Mouse (Mus musculus) urinary bladder, postnatal 25 days (tissue): Measurements from ENCODE around the gene Olfr904.
"Not testable (repeated sequence)": the region's sequence is repeated elsewhere in the genome, so short reads cannot be mapped to it uniquely, and the experiment has no call there.

Experiments
- DNase-seq: peaks from one replicate; pipeline ENCODE4 v3.0.0; 2022; ENCODE audit warnings: low spot score

Gene Olfr904

DNA sequence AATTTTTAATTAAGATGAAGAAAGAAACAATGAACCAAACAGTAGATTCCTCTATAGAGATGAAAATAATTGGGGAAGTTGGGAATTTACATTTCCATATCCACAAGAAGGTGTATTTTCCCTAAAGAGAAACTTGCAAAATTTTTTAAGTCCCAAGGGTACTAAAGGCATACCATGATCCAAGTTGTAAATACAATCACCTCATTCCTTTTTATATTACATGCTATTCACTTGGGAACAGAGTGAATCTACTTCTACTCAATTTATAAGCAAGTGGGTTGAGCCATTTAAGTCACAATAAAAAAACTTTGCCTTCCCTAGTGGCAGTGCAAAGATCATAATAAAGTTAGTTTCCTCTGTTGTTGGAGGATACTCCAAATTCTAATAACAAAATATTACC lies at the start of gene Olfr904:
Gene Olfr904, plus strand, starts transcription at position 301 of the 400 bp plus-strand sequence.
- no peak for DNase-seq

- not testable (repeated sequence) for DNase-seq
Observed at GRCm38 (mm10) chr9:38413502-38413901, 49.4 kb upstream of the Olfr904 start.

DNA sequence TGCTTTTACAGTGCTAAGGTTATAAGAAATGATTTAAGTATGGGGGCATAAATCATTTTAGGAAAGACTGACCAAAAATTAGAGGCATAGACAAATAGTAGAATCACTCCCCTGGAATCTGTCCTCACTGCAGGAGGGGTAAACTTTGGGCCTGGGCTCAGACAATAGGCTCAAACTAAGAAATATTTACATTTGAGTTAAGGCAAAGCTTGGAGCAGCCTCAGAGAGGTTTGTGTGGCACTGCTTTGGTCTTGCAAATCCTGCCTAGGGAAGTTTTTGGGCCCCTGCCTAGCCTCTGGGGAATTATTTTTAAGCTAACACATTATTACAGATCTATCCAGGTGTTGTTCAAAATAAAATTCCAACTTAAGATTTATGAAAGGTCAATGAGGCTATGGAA lies 39.1 kb upstream of the Olfr904 start:
- no peak for DNase-seq

DNA sequence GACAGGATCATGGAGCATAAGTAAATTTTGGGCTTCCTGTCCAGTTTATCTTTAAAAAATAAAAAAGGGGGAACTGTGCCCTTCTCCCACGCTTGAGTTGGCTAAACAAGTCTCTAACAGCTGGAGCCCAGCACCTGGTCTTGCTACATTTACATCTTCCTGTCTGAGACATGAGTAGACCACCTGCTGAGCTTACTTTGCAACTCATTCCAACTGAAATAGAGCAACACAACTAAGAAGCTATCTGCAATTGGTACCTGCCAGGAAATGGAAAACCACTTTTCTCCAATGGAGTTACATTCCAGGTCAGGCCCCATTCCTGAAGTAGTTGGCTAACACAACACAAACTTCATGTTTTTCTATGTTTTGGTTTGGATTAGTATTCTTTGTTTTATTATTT lies 35.9 kb upstream of the Olfr904 start:
- no peak for DNase-seq

GRCm38 (mm10) chr9:38429155-38429554 lies 33.8 kb upstream of the Olfr904 start, which contains the start of gene Olfr901:
Olfr901 (plus strand) TSS chr9:38429455.
- DNase-seq = no peak

DNA sequence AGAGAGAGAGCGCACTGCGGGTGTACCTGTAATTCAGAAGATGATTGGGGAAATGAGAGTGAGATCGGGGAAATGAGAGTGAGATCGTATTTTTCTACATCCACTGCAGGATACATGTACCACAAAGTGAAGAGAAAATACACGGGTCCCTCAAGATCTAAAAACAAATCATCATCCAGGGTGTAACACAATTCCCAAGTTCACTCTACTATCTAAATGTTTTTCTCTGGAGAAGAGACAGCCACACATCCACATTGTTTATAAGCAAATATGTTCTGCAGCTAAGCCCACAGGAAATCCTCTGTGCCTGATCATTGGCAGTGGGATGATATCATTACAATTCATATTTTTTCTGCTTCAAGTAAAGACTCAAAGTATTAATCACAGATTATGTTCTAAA lies 15.6 kb upstream of the Olfr904 start, which contains the start of gene Olfr902:
Gene Olfr902, plus strand, starts transcription at position 301 of the 400 bp plus-strand sequence.
- DNase-seq = no peak

DNA sequence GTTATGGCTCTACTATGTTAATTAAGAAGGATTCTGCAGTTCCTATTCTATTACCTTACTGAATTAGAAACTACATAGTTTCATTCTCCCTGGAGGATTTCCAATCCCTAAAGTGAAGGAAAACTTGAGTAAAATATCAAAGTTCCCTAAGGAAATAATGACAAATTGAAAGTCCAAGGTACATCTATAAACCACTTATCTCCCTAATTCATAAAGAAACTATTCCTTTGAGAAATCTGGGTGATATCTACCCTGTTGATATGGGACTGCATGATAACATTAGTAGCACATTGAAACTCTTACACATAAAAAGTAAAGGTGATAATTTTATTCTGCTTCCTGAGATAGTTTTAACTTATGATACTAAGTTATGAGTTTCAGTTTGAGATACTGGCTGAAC lies 7.9 kb downstream of the Olfr904 start, which contains the start of gene Olfr905:
Gene Olfr905, plus strand, starts transcription at position 301 of the 400 bp plus-strand sequence.
- DNase-seq = no peak

DNA sequence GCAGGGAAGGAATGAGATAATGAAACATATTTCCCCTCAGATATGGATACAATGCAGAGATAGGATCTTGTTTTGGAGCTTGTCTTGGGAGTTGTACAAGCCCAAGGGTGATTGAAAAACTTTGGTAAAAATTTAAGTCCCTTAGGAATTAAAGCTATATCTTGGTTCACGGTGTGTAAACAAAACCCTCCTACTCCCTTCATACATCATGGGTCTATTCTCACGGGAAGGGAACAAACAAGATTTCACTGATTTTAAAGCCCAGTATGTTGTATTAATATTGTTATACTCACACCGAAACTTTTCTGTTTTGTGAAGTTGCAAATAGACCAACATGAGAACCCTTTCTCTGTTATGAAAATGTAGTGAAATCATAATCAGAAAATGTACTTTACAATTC lies 23.8 kb downstream of the Olfr904 start, which contains the start of gene Olfr906:
Gene Olfr906, plus strand, starts transcription at position 301 of the 400 bp plus-strand sequence.
- DNase-seq = no peak

DNA sequence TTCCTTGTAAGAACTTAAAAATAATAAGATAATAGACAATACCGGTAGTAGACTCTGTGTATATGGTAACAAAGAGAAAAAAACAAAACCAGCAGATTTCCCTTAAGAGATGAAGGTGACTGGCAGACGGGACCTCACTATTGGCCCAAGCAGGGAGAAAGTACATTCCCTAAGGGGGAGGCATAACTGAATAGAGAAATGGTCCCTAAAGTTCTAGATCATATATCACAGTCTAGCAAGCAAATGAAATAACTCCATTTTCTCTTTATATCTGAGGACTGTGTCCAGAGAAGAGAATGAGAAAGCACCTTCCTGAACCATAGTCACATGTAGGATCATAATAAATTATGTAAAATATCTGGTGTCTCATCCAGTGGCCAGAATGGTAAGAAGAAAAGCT lies 32.6 kb downstream of the Olfr904 start, which contains the start of gene Olfr907:
Gene Olfr907, plus strand, starts transcription at position 301 of the 400 bp plus-strand sequence.
- DNase-seq = no peak

DNA sequence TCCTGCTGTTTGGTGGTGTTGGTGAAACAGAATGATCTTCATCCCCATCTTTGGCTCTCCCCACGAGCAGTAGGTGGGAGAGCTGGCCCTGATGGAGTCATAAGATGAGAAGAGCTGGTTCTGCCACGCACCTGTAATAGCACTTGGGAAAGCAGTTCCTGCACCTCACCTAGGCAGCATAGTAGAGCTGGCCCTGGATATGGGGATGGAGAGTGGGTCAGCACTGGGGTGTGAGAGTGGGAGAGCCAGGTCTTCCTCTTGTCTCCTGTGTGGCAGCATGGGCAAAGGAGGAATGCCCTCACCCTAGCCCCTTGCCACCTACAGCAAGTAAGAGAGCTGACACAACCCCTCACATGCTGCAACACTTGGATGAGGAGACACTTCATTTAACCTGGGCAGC lies 49.4 kb downstream of the Olfr904 start:
- DNase-seq = no peak
